Mouse (Mus musculus) lung, postnatal 10 days (tissue): ENCODE measurements around the gene Unc119.

Experiments
- DNase-seq: peaks from one replicate; pipeline ENCODE4 v3.0.0; 2021

Gene Unc119

GRCm38 (mm10) chr11:78372610-78373009 is 29.3 kb downstream of the Unc119 start:
- DNase-seq: peak; percentile 58

- no peak for DNase-seq
Observed at GRCm38 (mm10) chr11:78374147-78374546, 30.9 kb downstream of the Unc119 start.

DNA sequence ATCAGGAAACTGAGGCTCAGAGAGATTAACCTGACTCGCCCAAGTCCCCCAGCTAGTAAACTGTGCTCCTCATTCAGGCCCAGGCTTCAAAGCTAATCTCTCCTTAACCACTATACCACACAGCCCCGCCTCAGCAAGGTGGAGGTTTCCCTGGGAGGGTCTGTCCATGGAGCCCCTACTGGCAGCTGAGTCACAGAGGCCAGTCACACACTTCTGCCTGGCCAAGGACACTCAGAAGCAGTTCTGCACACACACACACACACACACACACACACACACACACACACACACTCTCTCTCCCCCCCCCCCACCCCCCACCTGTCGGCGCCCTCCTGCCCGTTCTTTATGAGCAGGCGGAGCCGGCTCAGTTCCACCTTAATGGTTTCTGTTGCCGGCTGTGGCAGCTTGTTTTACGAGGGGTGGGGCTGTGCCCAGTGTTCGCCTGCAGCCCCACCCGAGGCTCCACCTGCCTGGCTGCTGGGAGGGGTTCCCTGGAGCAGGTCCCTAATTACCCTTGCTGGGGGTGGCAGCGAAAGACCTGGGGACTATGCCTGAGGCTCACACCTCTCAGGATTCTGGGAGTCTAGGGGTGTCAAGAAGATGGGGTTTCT is 34.4 kb downstream of the Unc119 start:
- DNase-seq: no peak

GRCm38 (mm10) chr11:78380351-78380750 is 37.1 kb downstream of the Unc119 start:
- DNase-seq: no peak

DNA sequence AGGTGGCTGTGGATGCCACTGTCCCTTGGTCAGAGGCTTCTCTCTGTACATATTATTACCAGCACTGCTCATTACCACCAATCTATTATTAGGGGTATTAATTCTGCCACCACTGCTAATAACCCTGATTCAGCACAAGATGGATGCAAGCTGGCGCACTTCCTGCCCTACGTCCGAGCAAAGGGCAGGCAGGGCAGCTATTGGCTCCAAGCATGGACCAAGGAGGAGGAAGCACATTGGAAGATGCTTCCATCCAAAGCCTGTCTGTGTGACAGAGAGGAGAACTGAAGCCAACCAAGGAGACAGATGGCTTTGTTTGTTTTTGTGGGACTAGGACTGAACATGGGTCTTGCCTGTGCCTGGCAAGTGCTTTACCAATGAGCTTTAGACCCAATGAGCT is 37.7 kb downstream of the Unc119 start:
- DNase-seq: no peak

GRCm38 (mm10) chr11:78382286-78382685 is 39.0 kb downstream of the Unc119 start:
- DNase-seq: no peak

GRCm38 (mm10) chr11:78382701-78383100 is 39.4 kb downstream of the Unc119 start:
- no peak for DNase-seq

- DNase-seq: no peak
Observed at GRCm38 (mm10) chr11:78385776-78386175, 42.5 kb downstream of the Unc119 start.

DNA sequence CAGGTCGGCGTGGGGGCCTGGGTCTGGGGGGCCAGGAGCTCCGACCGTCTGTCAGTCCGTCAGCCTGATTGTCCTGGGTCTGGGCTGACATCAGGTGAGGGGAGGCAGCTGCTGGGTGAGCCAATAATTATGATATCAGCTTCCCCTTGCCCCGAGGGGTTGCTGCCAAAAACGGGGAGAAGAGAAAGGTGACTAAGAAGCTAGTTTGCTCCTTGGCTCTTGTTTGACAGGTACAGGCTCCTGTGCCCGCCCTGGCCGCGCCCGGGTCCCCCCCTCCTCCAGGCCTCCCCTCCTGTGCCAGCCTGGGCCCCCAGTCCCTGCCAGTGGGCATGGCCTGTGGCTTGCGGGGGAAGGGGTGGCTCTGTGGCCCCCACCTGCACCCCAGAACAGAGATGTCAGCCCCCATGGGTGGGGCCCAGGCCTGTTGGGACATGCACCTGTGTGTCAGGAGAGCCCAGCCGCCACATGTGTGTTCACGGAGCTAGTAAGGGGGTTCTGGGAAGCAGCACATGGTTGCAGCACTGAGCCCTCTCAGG is 43.3 kb downstream of the Unc119 start, which contains the start of gene Foxn1:
Gene Foxn1, minus strand, starts transcription at position 51 of the 536 bp plus-strand sequence.
- no peak for DNase-seq

DNA sequence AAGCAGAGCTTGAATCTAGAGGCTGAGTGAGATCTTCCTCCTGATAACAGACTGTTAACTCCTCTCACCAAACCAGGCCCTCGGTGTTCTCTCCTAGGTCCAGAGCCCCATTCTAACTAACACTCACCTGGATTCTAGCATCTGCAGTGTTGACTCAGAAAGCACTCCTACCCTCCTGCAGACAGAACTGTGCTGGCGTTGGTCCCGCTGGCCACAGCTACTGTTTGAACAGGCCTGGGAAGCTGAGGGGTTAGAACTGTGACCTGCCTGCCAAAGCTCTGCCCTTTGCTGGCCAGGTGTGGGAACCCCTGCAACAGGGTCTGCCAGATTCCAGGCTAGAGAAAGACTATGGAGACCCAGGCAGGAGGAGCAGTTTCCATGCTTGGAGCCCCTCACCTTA is 49.4 kb downstream of the Unc119 start:
- peak; percentile 77 for DNase-seq

- DNase-seq: no peak
Observed at GRCm38 (mm10) chr11:78396950-78397349, 53.7 kb downstream of the Unc119 start.

DNA sequence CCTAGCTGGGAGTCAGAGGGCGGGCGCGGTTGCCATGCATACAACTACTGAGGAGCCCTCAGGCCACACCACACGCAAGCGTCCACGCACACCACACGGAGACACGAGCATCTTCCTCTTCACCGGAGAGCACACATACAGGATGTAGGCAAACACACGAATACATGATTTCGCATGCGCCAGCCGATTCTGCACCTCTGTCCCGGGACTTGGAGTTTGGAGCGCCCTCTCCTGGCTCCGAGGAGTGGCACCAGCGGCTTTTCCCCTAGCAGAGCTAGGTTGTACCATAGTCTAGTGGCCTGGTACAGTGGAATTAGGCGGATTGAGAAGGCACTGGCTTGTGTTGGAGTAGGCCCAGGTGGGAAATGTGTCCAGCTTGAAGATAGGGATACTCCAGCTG is 54.1 kb downstream of the Unc119 start:
- DNase-seq: peak; percentile 85

GRCm38 (mm10) chr11:78398212-78398611 is 54.9 kb downstream of the Unc119 start:
- DNase-seq: no peak
